Mouse (Mus musculus): ENCODE measurements around the gene Rbfox1.
A peak's percentile ranks its signal among the peaks of the same experiment; 100 is the strongest.

The Rbfox1 gene

GRCm38 (mm10) chr16:7251696-7252095 lies 1366.5 kb downstream of the Rbfox1 start:
- DNase-seq (ENCODE audit: low read depth) = no peak

GRCm38 (mm10) chr16:7257366-7257765 lies 1372.2 kb downstream of the Rbfox1 start:
- peak; percentile 16 for DNase-seq (ENCODE audit: low read depth)

GRCm38 (mm10) chr16:7263261-7263660 lies 1378.1 kb downstream of the Rbfox1 start:
- no peak for DNase-seq (ENCODE audit: low read depth)

GRCm38 (mm10) chr16:7265715-7266114 lies 1380.6 kb downstream of the Rbfox1 start:
- no peak for DNase-seq (ENCODE audit: low read depth)

- DNase-seq (ENCODE audit: low read depth) = no peak
These were observed 1390.3 kb downstream of the Rbfox1 start for GRCm38 (mm10) chr16:7275501-7275900.

- DNase-seq (ENCODE audit: low read depth) = no peak
These were observed 1390.7 kb downstream of the Rbfox1 start for GRCm38 (mm10) chr16:7275901-7276300.

- DNase-seq (ENCODE audit: low read depth) = no peak
These were observed 1394.4 kb downstream of the Rbfox1 start for GRCm38 (mm10) chr16:7279544-7279943.

GRCm38 (mm10) chr16:7282257-7282656 lies 1397.1 kb downstream of the Rbfox1 start:
- DNase-seq (ENCODE audit: low read depth) = no peak

- no peak for DNase-seq (ENCODE audit: low read depth)
These were observed 1408.0 kb downstream of the Rbfox1 start for GRCm38 (mm10) chr16:7292985-7293805.

GRCm38 (mm10) chr16:7302416-7302815 lies 1417.3 kb downstream of the Rbfox1 start:
- no peak for DNase-seq (ENCODE audit: low read depth)

- no peak for DNase-seq (ENCODE audit: low read depth)
These were observed 1444.0 kb downstream of the Rbfox1 start for GRCm38 (mm10) chr16:7329196-7329595.

GRCm38 (mm10) chr16:7341186-7341585 lies 1456.0 kb downstream of the Rbfox1 start:
- no peak for DNase-seq (ENCODE audit: low read depth)

- DNase-seq (ENCODE audit: low read depth) = no peak
These were observed 1460.1 kb downstream of the Rbfox1 start for GRCm38 (mm10) chr16:7345298-7345697.

- no peak for DNase-seq (ENCODE audit: low read depth)
These were observed 1461.0 kb downstream of the Rbfox1 start for GRCm38 (mm10) chr16:7346001-7346625.

- no peak for DNase-seq (ENCODE audit: low read depth)
These were observed 1462.5 kb downstream of the Rbfox1 start for GRCm38 (mm10) chr16:7347522-7348165.

- no peak for DNase-seq (ENCODE audit: low read depth)
These were observed 1467.7 kb downstream of the Rbfox1 start for GRCm38 (mm10) chr16:7352808-7353207.

- DNase-seq (ENCODE audit: low read depth) = no peak
These were observed 1469.0 kb downstream of the Rbfox1 start for GRCm38 (mm10) chr16:7354116-7354515.

- no peak for DNase-seq (ENCODE audit: low read depth)
These were observed 1473.9 kb downstream of the Rbfox1 start for GRCm38 (mm10) chr16:7359043-7359442.

- no peak for DNase-seq (ENCODE audit: low read depth)
These were observed 1475.6 kb downstream of the Rbfox1 start for GRCm38 (mm10) chr16:7360706-7361105.

GRCm38 (mm10) chr16:7365878-7366277 lies 1480.7 kb downstream of the Rbfox1 start:
- no peak for DNase-seq (ENCODE audit: low read depth)

- DNase-seq (ENCODE audit: low read depth) = no peak
These were observed 1489.0 kb downstream of the Rbfox1 start for GRCm38 (mm10) chr16:7374146-7374545.

- no peak for DNase-seq (ENCODE audit: low read depth)
These were observed 1489.5 kb downstream of the Rbfox1 start for GRCm38 (mm10) chr16:7374674-7375073.

GRCm38 (mm10) chr16:7396101-7396500 lies 1510.9 kb downstream of the Rbfox1 start:
- peak; percentile 8 for DNase-seq (ENCODE audit: low read depth)
